Mouse (Mus musculus) heart, embryonic 10.5 days (tissue): ENCODE measurements around the gene Whrn. TPM values are rescaled to one million over a fixed set of nuclear protein-coding genes. Genes with fewer than 3 reads are reported as not detected.
A peak's percentile ranks its signal among the peaks of the same experiment; 100 is the strongest.

ENCODE experiments used
- DNase-seq: peaks from one replicate; pipeline ENCODE4 v3.0.0-alpha.2; 2017; ENCODE audit warnings: low spot score
- H3K27ac ChIP-seq: fragments of 300-500 bp; sonication (generic); 2 replicates; pipeline ENCODE4 v1.5.1; 2016; ENCODE audit warnings: mild to moderate bottlenecking
- H3K27me3 ChIP-seq: fragments of 300-500 bp; sonication (generic); 2 replicates; pipeline ENCODE4 v1.6.1; 2016; ENCODE audit warnings: mild to moderate bottlenecking; ENCODE audit not compliant: poor library complexity, insufficient read depth, severe bottlenecking
- H3K36me3 ChIP-seq: fragments of 300-500 bp; sonication (generic); 2 replicates; pipeline ENCODE4 v1.6.1; 2016; ENCODE audit warnings: mild to moderate bottlenecking, moderate library complexity
- H3K4me1 ChIP-seq: fragments of 300-500 bp; sonication (generic); 2 replicates; pipeline ENCODE4 v1.6.1; 2016; ENCODE audit warnings: mild to moderate bottlenecking
- H3K4me3 ChIP-seq: fragments of 300-500 bp; sonication (generic); 2 replicates; pipeline ENCODE4 v1.5.1; 2016; ENCODE audit warnings: mild to moderate bottlenecking, moderate library complexity
- H3K9me3 ChIP-seq: fragments of 300-500 bp; sonication (generic); 2 replicates; pipeline ENCODE4 v1.6.1; 2016; ENCODE audit warnings: mild to moderate bottlenecking, moderate library complexity
- WGBS: fragments of 180-500 bp; shearing (Covaris S2); methylation state at CpG from one replicate; pipeline ENCODE4 v1.1.7; 2016; 5-methylcytosine and 5-hydroxymethylcytosine counted together
- polyA plus RNA-seq: library from polyadenylated mRNA; unstranded; fragments of >200 nt; fragmentation: Nextera tagmentation; extraction: Ambion mirVana; gene quantifications from 2 replicates; pipeline ENCODE4 v1.2.1, GENCODE M21; 2016

Gene Whrn
- polyA plus RNA-seq, 1 experiment from 2014 or later, result 5.3 TPM

DNA sequence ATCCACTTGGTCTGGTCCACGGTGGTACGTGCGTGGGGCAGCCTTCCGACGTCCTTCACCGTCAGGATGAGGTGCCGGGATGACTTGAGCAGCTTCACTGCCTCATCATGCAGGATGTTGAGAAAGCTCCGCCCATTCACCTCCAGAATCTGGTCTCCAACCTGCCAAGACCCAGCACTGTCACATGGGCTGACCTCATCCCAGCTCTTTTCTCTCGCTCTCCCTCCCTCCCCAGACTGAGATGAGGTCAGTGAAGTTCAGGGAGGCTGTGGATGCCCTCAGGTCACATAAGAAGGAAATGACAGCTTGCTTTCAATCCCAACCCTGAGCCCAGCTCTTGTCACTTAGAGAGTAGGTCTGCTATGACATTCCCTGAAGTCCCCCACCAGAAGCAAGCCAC lies 60.4 kb downstream of the Whrn start:
- peaks cover 11% of the 10 kb centered on the region; the same call in 1 of the 2 replicates for H3K36me3 ChIP-seq
- 66% methylated on average over 9 of the region's 9 CpGs for WGBS
- no peak overlapping the region for H3K4me3 ChIP-seq
- H3K27me3 ChIP-seq, result no peaks in the 10 kb centered on the region
- H3K9me3 ChIP-seq, result 0 out of 2 replicates have a peak, but pooled peaks cover 3% of the 10 kb centered on the region
- no peak for DNase-seq
- H3K27ac ChIP-seq, result no peak overlapping the region
- H3K4me1 ChIP-seq, result peaks cover 34% of the 10 kb centered on the region

DNA sequence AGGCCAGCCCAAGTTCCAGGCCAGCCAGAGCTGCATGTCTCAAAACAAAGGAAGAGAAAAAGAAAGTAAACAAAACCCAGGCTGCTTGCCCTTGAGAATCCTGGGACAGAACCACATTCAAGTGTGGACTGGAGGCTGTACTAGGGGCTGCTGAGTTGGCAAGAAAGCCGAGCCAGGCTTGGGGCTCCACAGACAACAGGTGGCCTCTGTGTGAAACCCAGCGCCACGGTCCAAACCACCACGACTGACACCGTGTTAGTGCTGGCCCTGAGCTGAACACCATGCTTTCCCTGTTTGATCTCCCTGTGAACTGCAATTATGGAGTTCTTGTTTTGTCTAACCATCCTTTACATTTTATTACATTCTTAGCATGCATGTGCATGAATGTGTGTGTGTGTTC lies 64.7 kb downstream of the Whrn start:
- WGBS, result 80% methylated on average over 5 of the region's 5 CpGs
- DNase-seq, result no peak
- H3K9me3 ChIP-seq, result no peaks in the 10 kb centered on the region
- H3K27ac ChIP-seq, result no peak overlapping the region
- peaks cover 15% of the 10 kb centered on the region; the same call in 1 of the 2 replicates for H3K36me3 ChIP-seq
- no peak overlapping the region for H3K4me3 ChIP-seq
- peaks cover 28% of the 10 kb centered on the region; the same call in 1 of the 2 replicates for H3K4me1 ChIP-seq
- no peaks in the 10 kb centered on the region for H3K27me3 ChIP-seq

- Histone ChIP-seq H3K4me1 (peaks cover 23% of the 10 kb centered on the region; the same call in 1 of the 2 replicates), H3K9me3 (no peaks in the 10 kb centered on the region), H3K4me3 (no peak overlapping the region), H3K27me3 (no peaks in the 10 kb centered on the region), H3K27ac (peak overlapping the region; percentile 42; the same call in 1 of the 2 replicates), H3K36me3 (peaks cover 15% of the 10 kb centered on the region; the same call in 1 of the 2 replicates)
- WGBS, result 37% methylated on average over 3 of the region's 3 CpGs
- DNase-seq, result no peak
Measured at GRCm38 (mm10) chr4:63430357-63430756, 65.4 kb downstream of the Whrn start.

GRCm38 (mm10) chr4:63426308-63426707 lies 69.5 kb downstream of the Whrn start:
- DNase-seq, result no peak
- no peaks in the 10 kb centered on the region for H3K9me3 ChIP-seq
- H3K4me1 ChIP-seq, result peaks cover 42% of the 10 kb centered on the region
- H3K27me3 ChIP-seq, result no peaks in the 10 kb centered on the region
- 0 out of 2 replicates have a peak, but pooled peaks cover 4% of the 10 kb centered on the region for H3K36me3 ChIP-seq
- no peak overlapping the region for H3K4me3 ChIP-seq
- H3K27ac ChIP-seq, result no peak overlapping the region
- WGBS, result 65% methylated on average over 8 of the region's 8 CpGs

GRCm38 (mm10) chr4:63423811-63424210 lies 72.0 kb downstream of the Whrn start:
- no peak overlapping the region for H3K27ac ChIP-seq
- H3K9me3 ChIP-seq, result no peaks in the 10 kb centered on the region
- WGBS, result 14% methylated on average over 5 of the region's 5 CpGs
- 0 out of 2 replicates have a peak, but pooled peaks cover 4% of the 10 kb centered on the region for H3K36me3 ChIP-seq
- peaks cover 32% of the 10 kb centered on the region for H3K4me1 ChIP-seq
- no peak for DNase-seq
- H3K4me3 ChIP-seq, result no peak overlapping the region
- no peaks in the 10 kb centered on the region for H3K27me3 ChIP-seq

DNA sequence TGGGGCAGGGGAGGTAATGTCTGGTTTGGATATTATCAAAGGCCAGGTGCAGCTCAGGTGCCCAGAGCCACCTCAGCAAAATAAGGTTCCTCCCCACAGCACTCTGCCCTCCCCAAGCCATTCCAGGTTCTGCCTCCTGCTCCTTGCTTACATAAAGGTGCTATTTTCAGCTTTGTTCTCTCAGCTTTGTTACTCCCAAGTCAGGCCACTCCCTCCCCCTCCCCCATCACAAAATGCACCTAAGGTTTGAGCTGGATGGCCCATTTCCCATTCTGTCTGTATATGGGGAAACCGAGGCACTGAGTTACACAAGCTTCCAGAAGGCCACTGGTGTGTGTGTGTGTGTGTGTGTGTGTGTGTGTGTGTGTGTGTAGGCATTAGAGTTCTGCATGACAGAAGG lies 72.6 kb downstream of the Whrn start:
- H3K4me3 ChIP-seq, result no peak overlapping the region
- H3K36me3 ChIP-seq, result 0 out of 2 replicates have a peak, but pooled peaks cover 4% of the 10 kb centered on the region
- WGBS, result 25% methylated on average over 1 of the region's 1 CpGs
- no peak overlapping the region for H3K27ac ChIP-seq
- no peaks in the 10 kb centered on the region for H3K9me3 ChIP-seq
- no peaks in the 10 kb centered on the region for H3K27me3 ChIP-seq
- H3K4me1 ChIP-seq, result peaks cover 33% of the 10 kb centered on the region
- no peak for DNase-seq

GRCm38 (mm10) chr4:63420143-63420920 lies 75.5 kb downstream of the Whrn start:
- H3K27ac ChIP-seq, result 0 out of 2 replicates have a peak overlapping the region, but pooled peaks have one; percentile 19
- 72% methylated on average over 14 of the region's 14 CpGs for WGBS
- DNase-seq, result no peak

DNA sequence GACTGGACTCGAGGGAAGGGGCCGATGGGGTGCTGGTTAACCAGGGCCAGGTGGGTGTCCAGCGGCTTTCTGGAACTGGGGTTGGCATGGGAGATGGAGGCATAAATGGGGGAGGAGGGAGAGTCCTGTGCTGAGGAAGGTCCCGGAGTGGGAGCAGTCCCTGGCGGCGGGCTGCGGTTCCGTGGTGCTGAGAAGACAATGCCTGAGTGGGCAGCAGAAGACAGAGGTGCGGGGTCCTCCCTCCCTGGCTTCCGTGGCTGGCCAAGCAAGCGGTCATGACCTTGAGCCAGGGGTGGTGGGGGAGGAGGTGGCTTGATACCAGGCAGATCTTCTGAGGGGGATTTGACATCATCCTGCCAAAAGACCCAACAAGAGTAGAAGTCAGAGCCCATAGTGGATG lies 77.5 kb downstream of the Whrn start:
- no peak overlapping the region for H3K4me3 ChIP-seq
- 75% methylated on average over 11 of the region's 11 CpGs for WGBS
- DNase-seq, result no peak
- H3K4me1 ChIP-seq, result peaks cover 26% of the 10 kb centered on the region
- peaks cover 9% of the 10 kb centered on the region; the same call in 1 of the 2 replicates for H3K27me3 ChIP-seq
- no peaks in the 10 kb centered on the region for H3K9me3 ChIP-seq
- H3K36me3 ChIP-seq, result no peaks in the 10 kb centered on the region
- H3K27ac ChIP-seq, result no peak overlapping the region

More at GRCm38 (mm10) chr4:63420143-63420920, 75.5 kb downstream of the Whrn start:
- peaks cover 9% of the 10 kb centered on the region; the same call in 1 of the 2 replicates for H3K27me3 ChIP-seq
- peaks cover 39% of the 10 kb centered on the region for H3K4me1 ChIP-seq
- H3K9me3 ChIP-seq, result no peaks in the 10 kb centered on the region
- no peaks in the 10 kb centered on the region for H3K36me3 ChIP-seq
- no peak overlapping the region for H3K4me3 ChIP-seq

DNA sequence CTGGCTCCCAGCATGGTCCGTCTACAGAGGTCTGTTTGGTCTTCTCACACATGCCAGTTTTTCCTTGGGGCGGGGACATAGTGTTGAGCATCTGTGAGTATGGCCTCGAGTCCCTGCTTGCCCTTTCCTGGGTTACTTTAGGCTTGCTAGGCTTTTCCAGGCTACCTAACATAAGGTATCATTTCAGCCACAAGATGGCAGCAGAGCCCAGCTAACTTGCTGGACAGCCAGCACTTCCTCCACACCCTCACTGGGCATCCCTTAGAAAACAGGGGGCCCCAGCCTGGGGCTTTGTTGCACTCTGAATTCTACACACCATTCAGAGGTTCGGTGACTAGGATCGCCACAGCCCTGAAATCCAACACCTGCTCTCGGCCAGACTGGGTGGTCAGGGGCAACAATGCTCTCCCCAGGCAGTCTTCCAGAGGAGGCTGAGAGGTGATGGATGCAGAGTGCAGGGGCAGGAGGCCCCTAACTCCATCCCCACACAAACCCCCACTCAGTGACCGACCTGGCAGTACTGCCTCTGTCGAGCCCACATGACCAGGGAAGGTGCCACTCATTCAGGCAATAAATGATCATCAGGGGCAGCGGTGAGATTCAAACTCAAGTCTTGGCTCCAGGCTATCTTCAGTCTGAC lies 78.4 kb downstream of the Whrn start:
- Histone ChIP-seq H3K9me3 (no peaks in the 10 kb centered on the region), H3K4me3 (no peak overlapping the region), H3K4me1 (peaks cover 18% of the 10 kb centered on the region), H3K36me3 (no peaks in the 10 kb centered on the region), H3K27me3 (peaks cover 9% of the 10 kb centered on the region; the same call in 1 of the 2 replicates), H3K27ac (no peak overlapping the region)
- 28% methylated on average over 9 of the region's 9 CpGs for WGBS
- peak; percentile 89 for DNase-seq

- no peak for DNase-seq
- H3K4me1 ChIP-seq, result peaks cover 21% of the 10 kb centered on the region
- WGBS, result 77% methylated on average over 5 of the region's 5 CpGs
- no peak overlapping the region for H3K4me3 ChIP-seq
- H3K36me3 ChIP-seq, result no peaks in the 10 kb centered on the region
- no peak overlapping the region for H3K27ac ChIP-seq
- peaks cover 9% of the 10 kb centered on the region; the same call in 1 of the 2 replicates for H3K27me3 ChIP-seq
- no peaks in the 10 kb centered on the region for H3K9me3 ChIP-seq
Measured at GRCm38 (mm10) chr4:63414951-63415350, 80.8 kb downstream of the Whrn start.

DNA sequence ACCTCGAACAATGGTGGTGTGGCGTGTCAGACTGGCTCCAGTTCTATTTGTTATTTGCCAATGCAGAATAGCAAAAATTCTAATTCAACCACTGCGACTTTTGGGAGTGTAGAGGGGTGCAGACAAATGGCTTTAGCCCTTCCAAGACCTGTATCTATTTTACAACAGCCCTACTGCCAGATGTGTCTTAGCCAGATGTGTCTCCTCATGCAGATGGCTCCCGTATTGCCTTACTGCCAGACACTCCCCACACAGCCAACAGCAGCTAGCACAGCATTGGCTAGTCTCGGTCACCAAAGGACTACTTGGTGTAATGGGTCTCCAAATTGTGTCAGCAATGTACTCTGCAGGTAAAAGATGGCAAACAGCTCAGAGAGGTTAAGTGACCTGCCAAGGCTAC lies 84.6 kb downstream of the Whrn start:
- WGBS, result 59% methylated on average over 5 of the region's 5 CpGs
- H3K9me3 ChIP-seq, result no peaks in the 10 kb centered on the region
- peaks cover 16% of the 10 kb centered on the region; the same call in 1 of the 2 replicates for H3K27me3 ChIP-seq
- no peak overlapping the region for H3K4me3 ChIP-seq
- peaks cover 29% of the 10 kb centered on the region for H3K4me1 ChIP-seq
- H3K36me3 ChIP-seq, result no peaks in the 10 kb centered on the region
- no peak for DNase-seq
- H3K27ac ChIP-seq, result no peak overlapping the region

GRCm38 (mm10) chr4:63410583-63410934 lies 85.2 kb downstream of the Whrn start:
- peak overlapping the region; percentile 75 for H3K4me3 ChIP-seq
- H3K27me3 ChIP-seq, result peaks cover 17% of the 10 kb centered on the region; the same call in 1 of the 2 replicates
- H3K36me3 ChIP-seq, result no peaks in the 10 kb centered on the region
- DNase-seq, result peak; percentile 96
- no peaks in the 10 kb centered on the region for H3K9me3 ChIP-seq
- peak overlapping the region; percentile 49 for H3K27ac ChIP-seq
- 1% methylated on average over 19 of the region's 19 CpGs for WGBS
- peaks cover 35% of the 10 kb centered on the region for H3K4me1 ChIP-seq
